Mouse (Mus musculus) midbrain, embryonic 11.5 days (tissue): ENCODE data around the gene Lin7a. TPM values are rescaled to one million over a fixed set of nuclear protein-coding genes. Genes with fewer than 3 reads are reported as not detected.

Source experiments
- ATAC-seq: fragments of 200-750 bp; cut with Nextera tagmentation; 2 replicates; pipeline ENCODE4 v1.8.0; 2017; ENCODE audit warnings: moderate TSS enrichment, moderate library complexity; ENCODE audit not compliant: low FRiP score
- DNase-seq: peaks from one replicate; pipeline ENCODE4 v3.0.0; 2015; ENCODE audit warnings: low spot score; ENCODE audit errors: missing footprints
- H3K27ac ChIP-seq: fragments of 300-500 bp; sonication (generic); 2 replicates; pipeline ENCODE4 v1.5.1; 2014; ENCODE audit warnings: low read depth, low read length
- H3K27me3 ChIP-seq: fragments of 300-500 bp; sonication (generic); 2 replicates; pipeline ENCODE4 v1.6.1; 2014; ENCODE audit warnings: mild to moderate bottlenecking, low read length, moderate library complexity, mixed read lengths; ENCODE audit not compliant: control insufficient read depth, insufficient read depth
- H3K36me3 ChIP-seq: fragments of 300-500 bp; sonication (generic); 2 replicates; pipeline ENCODE4 v1.6.1; 2014; ENCODE audit warnings: mild to moderate bottlenecking, low read length, moderate library complexity, mixed read lengths; ENCODE audit not compliant: control insufficient read depth, insufficient read depth
- H3K4me1 ChIP-seq: fragments of 300-500 bp; sonication (generic); 2 replicates; pipeline ENCODE4 v1.6.1; 2014; ENCODE audit warnings: low read length; ENCODE audit not compliant: control insufficient read depth, insufficient read depth
- H3K4me2 ChIP-seq: fragments of 300-500 bp; sonication (generic); 2 replicates; pipeline ENCODE4 v1.6.1; 2014; ENCODE audit warnings: mild to moderate bottlenecking, moderate library complexity
- H3K4me3 ChIP-seq: fragments of 300-500 bp; sonication (generic); 2 replicates; pipeline ENCODE4 v1.5.1; 2014; ENCODE audit warnings: low read depth, low read length
- H3K9ac ChIP-seq: fragments of 300-500 bp; sonication (generic); 2 replicates; pipeline ENCODE4 v1.6.1; 2014; ENCODE audit warnings: low read length
- H3K9me3 ChIP-seq: fragments of 300-500 bp; sonication (generic); 2 replicates; pipeline ENCODE4 v1.6.1; 2016; ENCODE audit warnings: low read length; ENCODE audit not compliant: control insufficient read depth
- WGBS: fragments of 180-500 bp; shearing (Covaris S2); extraction: QIAGEN DNeasy Blood & Tissue Kit; methylation state at CpG from one replicate; pipeline ENCODE4 v1.1.7; 2014; 5-methylcytosine and 5-hydroxymethylcytosine counted together
- polyA plus RNA-seq: library from polyadenylated mRNA; unstranded; fragments of >200 nt; fragmentation: Nextera tagmentation; extraction: Ambion mirVana; gene quantifications from 2 replicates; pipeline ENCODE4 v1.2.1, GENCODE M21; 2014

The Lin7a gene
- polyA plus RNA-seq, 1 experiment from 2014 or later, result 9.0 TPM

GRCm38 (mm10) chr10:107405347-107405746 lies 133.9 kb downstream of the Lin7a start:
- Histone ChIP-seq H3K4me2 (no peak overlapping the region), H3K27me3 (no peaks in the 10 kb centered on the region), H3K36me3 (no peaks in the 10 kb centered on the region), H3K27ac (no peak overlapping the region), H3K9ac (no peak overlapping the region), H3K9me3 (no peaks in the 10 kb centered on the region), H3K4me1 (no peaks in the 10 kb centered on the region), H3K4me3 (no peak overlapping the region)
- no peak for ATAC-seq
- WGBS, result 87% methylated on average over 4 of the region's 4 CpGs
- no peak for DNase-seq

- Histone ChIP-seq H3K27me3 (no peaks in the 10 kb centered on the region), H3K9ac (no peak overlapping the region), H3K4me1 (no peaks in the 10 kb centered on the region), H3K9me3 (no peaks in the 10 kb centered on the region), H3K36me3 (no peaks in the 10 kb centered on the region), H3K27ac (no peak overlapping the region), H3K4me3 (no peak overlapping the region), H3K4me2 (no peak overlapping the region)
- DNase-seq (no peak), ATAC-seq (no peak)
- 91% methylated on average over 14 of the region's 14 CpGs for WGBS
Measured at GRCm38 (mm10) chr10:107418306-107418705, 146.8 kb downstream of the Lin7a start.

- no peaks in the 10 kb centered on the region for H3K27me3 ChIP-seq
- no peak overlapping the region for H3K4me2 ChIP-seq
- WGBS, result 69% methylated on average over 5 of the region's 5 CpGs
- H3K9me3 ChIP-seq, result no peaks in the 10 kb centered on the region
- no peak overlapping the region for H3K4me3 ChIP-seq
- DNase-seq (no peak), ATAC-seq (no peak)
- no peak overlapping the region for H3K9ac ChIP-seq
- H3K36me3 ChIP-seq, result no peaks in the 10 kb centered on the region
- H3K27ac ChIP-seq, result no peak overlapping the region
- H3K4me1 ChIP-seq, result no peaks in the 10 kb centered on the region
Measured at GRCm38 (mm10) chr10:107436967-107437366, 165.5 kb downstream of the Lin7a start.

- Histone ChIP-seq H3K27ac (no peak overlapping the region), H3K9ac (no peak overlapping the region), H3K36me3 (no peaks in the 10 kb centered on the region), H3K4me2 (no peak overlapping the region), H3K4me1 (no peaks in the 10 kb centered on the region), H3K9me3 (no peaks in the 10 kb centered on the region), H3K4me3 (no peak overlapping the region), H3K27me3 (no peaks in the 10 kb centered on the region)
- 12% methylated on average over 4 of the region's 4 CpGs for WGBS
- peak; percentile 93 for DNase-seq
- ATAC-seq, result 0 out of 2 replicates have a peak, but pooled peaks have one; percentile 41
Measured at GRCm38 (mm10) chr10:107442781-107443180, 171.3 kb downstream of the Lin7a start.

- no peaks in the 10 kb centered on the region for H3K4me1 ChIP-seq
- no peak for DNase-seq
- H3K27ac ChIP-seq, result no peak overlapping the region
- WGBS, result 92% methylated on average over 5 of the region's 5 CpGs
- H3K9ac ChIP-seq, result no peak overlapping the region
- H3K4me3 ChIP-seq, result no peak overlapping the region
- no peaks in the 10 kb centered on the region for H3K36me3 ChIP-seq
- no peak for ATAC-seq
- no peak overlapping the region for H3K4me2 ChIP-seq
- no peaks in the 10 kb centered on the region for H3K27me3 ChIP-seq
- H3K9me3 ChIP-seq, result no peaks in the 10 kb centered on the region
Measured at GRCm38 (mm10) chr10:107449496-107450330, 178.2 kb downstream of the Lin7a start.

GRCm38 (mm10) chr10:107467819-107468218 lies 196.3 kb downstream of the Lin7a start:
- no peaks in the 10 kb centered on the region for H3K36me3 ChIP-seq
- ATAC-seq, result no peak
- 96% methylated on average over 7 of the region's 7 CpGs for WGBS

More at GRCm38 (mm10) chr10:107467819-107468218, 196.3 kb downstream of the Lin7a start:
- no peak overlapping the region for H3K9ac ChIP-seq
- no peaks in the 10 kb centered on the region for H3K9me3 ChIP-seq
- H3K4me3 ChIP-seq, result no peak overlapping the region
- no peaks in the 10 kb centered on the region for H3K27me3 ChIP-seq
- DNase-seq, result no peak
- H3K4me2 ChIP-seq, result no peak overlapping the region
- no peak overlapping the region for H3K27ac ChIP-seq
- H3K4me1 ChIP-seq, result no peaks in the 10 kb centered on the region

Other genes starting within 250 kb of the Lin7a start
- 2.6 and 3.2 TPM in 2 replicates for gene Acss3, start 148.0 kb upstream of the Lin7a start, polyA plus RNA-seq
- 0.44 and 0.83 TPM in 2 replicates for gene Myf5, start 214.4 kb downstream of the Lin7a start, polyA plus RNA-seq
- gene Myf6, start 223.1 kb downstream of the Lin7a start, polyA plus RNA-seq, result 0.12 TPM in 1 of 2 replicates, not detected in the other